ENCODE assay signal across 8 mouse cellular contexts in the genomic region with DNA sequence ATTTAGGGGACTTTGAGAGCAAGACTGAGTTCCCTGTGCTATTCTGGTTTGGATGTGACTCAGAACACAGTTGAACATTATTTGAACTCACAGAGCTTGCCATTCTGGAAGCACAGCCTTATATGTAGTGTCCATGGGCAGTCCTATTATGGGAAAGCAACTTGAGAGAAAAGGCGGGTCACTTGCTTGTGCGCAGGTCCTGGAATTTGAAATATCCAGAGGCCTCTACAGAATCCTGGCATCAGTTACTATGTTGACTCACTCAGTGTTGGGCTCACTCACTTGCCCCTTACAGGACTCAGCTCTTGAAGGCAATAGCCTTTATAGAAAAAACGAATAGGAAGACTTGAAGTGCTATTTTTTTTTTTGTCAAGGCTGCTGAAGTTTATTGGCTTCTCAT. TPM values are rescaled to one million over a fixed set of nuclear protein-coding genes. Genes with fewer than 3 reads are reported as not detected.
DNase-seq lines count a peak whose midpoint lies in the region; ATAC-seq lines count a peak whose summit lies in the region.

Dmd (plus strand) TSS at position 241 of the 400 bp plus-strand sequence.

- no peak within 1 kb of the TSS for H3K4me3 ChIP-seq in hindbrain, embryonic 16.5 days (ENCODE audit: low read length)
- H3K4me3 ChIP-seq in midbrain, embryonic 12.5 days = no peak within 1 kb of the TSS

- no peak for ATAC-seq in hindbrain, embryonic 16.5 days
- no peak for ATAC-seq in midbrain, embryonic 12.5 days (ENCODE audit: low FRiP score, low read depth)
- no peak for ATAC-seq in megakaryocyte-erythroid progenitor cell, adult 5-6 weeks (replicated peaks; ENCODE audit: low FRiP score, low TSS enrichment, poor library complexity, severe bottlenecking)

- no peak within 1 kb of the TSS for H3K9ac ChIP-seq in hindbrain, embryonic 16.5 days (ENCODE audit: low read depth, low read length)
- H3K9ac ChIP-seq in midbrain, embryonic 12.5 days (replicated peaks) = no peak within 1 kb of the TSS

- H3K4me2 ChIP-seq in hindbrain, embryonic 16.5 days (ENCODE audit: low read length) = no peak within 1 kb of the TSS
- no peak within 1 kb of the TSS for H3K4me2 ChIP-seq in midbrain, embryonic 12.5 days (replicated peaks)

- no peaks in the 10 kb centered on the region for H3K4me1 ChIP-seq in hindbrain, embryonic 16.5 days (ENCODE audit: control insufficient read depth, insufficient read depth, low read depth, low read length)
- H3K4me1 ChIP-seq in midbrain, embryonic 12.5 days = no peaks in the 10 kb centered on the region

- H3K27me3 ChIP-seq in hindbrain, embryonic 16.5 days (replicated peaks; ENCODE audit: control insufficient read depth, insufficient read depth, low read length) = no peaks in the 10 kb centered on the region
- no peaks in the 10 kb centered on the region for H3K27me3 ChIP-seq in midbrain, embryonic 12.5 days

- no peaks in the 10 kb centered on the region for H3K36me3 ChIP-seq in hindbrain, embryonic 16.5 days (ENCODE audit: control insufficient read depth, insufficient read depth, low read length)
- no peaks in the 10 kb centered on the region for H3K36me3 ChIP-seq in midbrain, embryonic 12.5 days

- DNase-seq in urinary bladder, adult 2 months (ENCODE audit: low spot score) = no peak
- DNase-seq in urinary bladder, postnatal 25 days (ENCODE audit: low spot score) = no peak
- DNase-seq in gastrocnemius, postnatal 25 days = peak; percentile 25
- DNase-seq in embryo, embryonic 10.5 days (ENCODE audit: low spot score) = no peak
- no peak for DNase-seq in urinary bladder, adult 18-20 months (ENCODE audit: low spot score in 2 of 2)

- WGBS in hindbrain, embryonic 16.5 days = 72% methylated on average over 3 of the region's 3 CpGs
- 67% methylated on average over 3 of the region's 3 CpGs for WGBS in midbrain, embryonic 12.5 days

- no peak within 1 kb of the TSS for H3K27ac ChIP-seq in hindbrain, embryonic 16.5 days (ENCODE audit: low read depth, low read length)
- no peak within 1 kb of the TSS for H3K27ac ChIP-seq in midbrain, embryonic 12.5 days (replicated peaks)

- H3K9me3 ChIP-seq in hindbrain, embryonic 16.5 days (ENCODE audit: control insufficient read depth, low read length) = no peaks in the 10 kb centered on the region
- no peaks in the 10 kb centered on the region for H3K9me3 ChIP-seq in midbrain, embryonic 12.5 days

RNA-seq across cellular contexts. Expression of gene Dmd, which starts in this region (rescaled TPM):
- 44.3 and 60.3 TPM in 2 replicates for polyA plus RNA-seq in urinary bladder, adult 2 months (2012; rRNA removed)
- 100 to 1,000 TPM in 1 of 2 experiments, 10 to 100 TPM in 1; 98.1 to 101 TPM for total RNA-seq in gastrocnemius, postnatal 25 days (2021)
- 28.6 and 30.7 TPM in 2 replicates for polyA plus RNA-seq in hindbrain, embryonic 16.5 days (2015; fragmentation: Nextera tagmentation; extraction: Ambion mirVana)
- polyA plus RNA-seq in midbrain, embryonic 12.5 days (2016; fragmentation: Nextera tagmentation; extraction: Ambion mirVana) = 14.7 and 16.0 TPM in 2 replicates
- total RNA-seq in megakaryocyte-erythroid progenitor cell, adult 5-6 weeks (2014; fragmentation: Nextera tagmentation) = 6.1 and 9.1 TPM in 2 replicates
- total RNA-seq in megakaryocyte-erythroid progenitor cell, adult 5-6 weeks (2017) = 1.6 and 5.6 TPM in 2 replicates

Comparison
In these comparisons a context has a peak if more than half of its experiments do, and no peak if none do; other contexts are left out.
1. RNA of gene Dmd (total RNA-seq): 98.1 to 101 TPM in gastrocnemius, postnatal 25 days; 1.6 to 9.1 TPM in megakaryocyte-erythroid progenitor cell, adult 5-6 weeks; every median in the first group is over 4 times any median in the second.